Mouse (Mus musculus) lung, postnatal 0 days (tissue): ENCODE results near the gene Nfkb2.

ENCODE experiments used
- CTCF ChIP-seq: IDR thresholded peaks from 2 replicates; pipeline ENCODE4 v1.5.1; 2016; ENCODE audit warnings: antibody characterized with exemption, mild to moderate bottlenecking
- EP300 ChIP-seq: IDR thresholded peaks from 2 replicates; pipeline ENCODE4 v1.6.1; 2016; ENCODE audit warnings: antibody characterized with exemption, mild to moderate bottlenecking, control low read depth

DNA sequence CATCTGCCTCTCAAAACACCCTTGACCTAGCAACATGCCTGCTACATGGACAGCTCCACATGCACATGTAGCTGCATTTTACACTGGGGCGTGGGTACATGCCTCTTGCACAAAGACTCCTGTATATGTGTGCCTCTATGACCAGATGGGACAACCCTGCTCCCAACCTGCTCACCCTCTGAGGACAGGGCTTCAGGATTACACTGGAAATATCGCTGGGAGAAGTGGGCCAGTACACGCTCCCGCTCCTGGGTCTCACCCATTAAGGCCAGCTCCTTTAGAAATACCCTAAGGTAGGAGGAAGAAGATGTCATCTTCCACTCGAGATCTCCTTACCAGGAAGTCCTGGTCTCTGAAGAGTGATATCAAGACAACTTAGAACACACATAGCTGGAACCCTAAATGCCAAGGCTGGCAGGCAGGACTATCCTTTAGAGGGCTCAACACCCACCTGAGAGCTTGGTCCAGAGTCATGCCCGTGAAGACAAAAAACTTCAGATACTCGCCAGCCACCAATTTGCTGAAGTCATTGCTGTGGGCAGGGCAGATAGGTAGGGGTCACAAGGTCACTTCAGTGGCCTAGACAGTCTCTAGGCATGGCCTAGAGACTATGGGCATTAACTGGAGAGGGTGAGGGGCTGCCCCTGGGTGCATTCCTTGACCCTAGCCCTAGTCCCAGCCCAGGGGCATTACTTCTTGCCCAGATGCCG lies 16.1 kb downstream of the Nfkb2 start:
- no peak for TF ChIP-seq CTCF
- no peak for TF ChIP-seq EP300
